ENCODE assay signal across 15 mouse cellular contexts in the genomic region with DNA sequence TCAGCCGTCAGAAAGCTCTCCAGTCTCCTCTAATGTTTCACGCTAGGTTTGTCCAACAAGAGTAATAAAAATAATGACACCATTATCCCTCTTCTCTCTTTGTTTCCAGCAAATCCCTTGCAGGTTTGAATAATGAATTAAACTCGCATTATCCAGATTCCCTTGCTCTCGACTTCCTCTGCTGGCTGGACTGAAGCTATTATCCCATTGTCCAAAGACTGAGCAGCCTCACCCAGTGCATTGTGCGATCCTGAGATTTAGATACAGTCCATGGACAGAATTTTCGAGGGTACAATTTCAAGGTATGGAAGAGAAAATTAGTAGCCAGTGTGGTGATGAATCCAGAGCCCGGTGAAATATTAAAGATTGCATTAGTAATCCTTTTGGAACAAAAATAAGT.
"Had no signal": no experiment of that assay in that cellular context is flagged by ENCODE, and none has a peak within 500 bp of the region (broad histone marks: within the 10 kb centered on the region; RNA-seq: fewer than 3 reads in every experiment).

No protein-coding gene starts in this region.

- DNase-seq: kidney, adult 18-20 months; kidney, postnatal 10 days; kidney, postnatal 4 days; lung, embryonic 14.5 days; lung, postnatal 10 days; lung, postnatal 4 days; right cerebral cortex, postnatal 14 days; thymus, adult 2 months; thymus, postnatal 25 days had no signal

- H3K4me1 ChIP-seq: limb, embryonic 10.5 days; liver, embryonic 15.5 days; midbrain, embryonic 12.5 days; stomach, embryonic 15.5 days had no signal

- H3K36me3 ChIP-seq: limb, embryonic 10.5 days; liver, embryonic 15.5 days; midbrain, embryonic 12.5 days; stomach, embryonic 15.5 days had no signal

- H3K27me3 ChIP-seq: liver, embryonic 15.5 days; stomach, embryonic 15.5 days had no signal

- H3K9ac ChIP-seq: liver, embryonic 15.5 days; lung, embryonic 14.5 days; midbrain, embryonic 12.5 days; stomach, embryonic 15.5 days had no signal

- H3K27ac ChIP-seq: left cerebral cortex, adult 2 months; limb, embryonic 10.5 days; liver, embryonic 15.5 days; midbrain, embryonic 12.5 days; stomach, embryonic 15.5 days had no signal

- H3K4me3 ChIP-seq: left cerebral cortex, adult 2 months; limb, embryonic 10.5 days; liver, embryonic 15.5 days; midbrain, embryonic 12.5 days; stomach, embryonic 15.5 days had no signal

- H3K4me2 ChIP-seq: liver, embryonic 11.5 days; liver, embryonic 15.5 days; lung, embryonic 14.5 days; midbrain, embryonic 12.5 days; stomach, embryonic 15.5 days had no signal

- H3K9me3 ChIP-seq: limb, embryonic 10.5 days; liver, embryonic 15.5 days; midbrain, embryonic 12.5 days; stomach, embryonic 15.5 days had no signal
